In genomic region chr1:105711227-105711626, GRCm38 (mm10) we compare ENCODE assay signal across 8 mouse cellular contexts. TPM values are rescaled to one million over a fixed set of nuclear protein-coding genes. Genes with fewer than 3 reads are reported as not detected.
DNase-seq lines count a peak whose midpoint lies in the region; ATAC-seq lines count a peak whose summit lies in the region.

No protein-coding gene starts in this region.

- peak; percentile 26 for DNase-seq in embryo, embryonic 10 days (ENCODE audit: low spot score)
- no peak for DNase-seq in embryo, embryonic 9.5 days (ENCODE audit: extremely low spot score)
- peak; percentile 14 to 31 for DNase-seq in layer of hippocampus, postnatal 10 days (ENCODE audit: low spot score in 2 of 2)
- DNase-seq in layer of hippocampus, adult 8-10 months (ENCODE audit: low spot score in 2 of 2): no peak
- DNase-seq in CD4-positive helper T cell, adult 2 months (ENCODE audit: low read depth, low spot score): peak; percentile 49
- DNase-seq in c-Kit-positive CD71-positive TER-119-negative erythroid progenitor cells, embryonic 14.5 days (ENCODE audit: low read depth): peak; percentile 44
- DNase-seq in telencephalon, adult 2 months (ENCODE audit: low read depth, low spot score): peak; percentile 23

- no peak for ATAC-seq in frontal cortex, adult (ENCODE audit: low TSS enrichment)

RNA-seq across cellular contexts. Expression of gene Relch, which starts 47.6 kb away (rescaled TPM):
- total RNA-seq in layer of hippocampus, postnatal 10 days (2021): 100 to 1,000 TPM; 105 to 114 TPM
- total RNA-seq in layer of hippocampus, adult 8-10 months (2022): 10 to 100 TPM; 78.2 to 97.8 (median 88.8) TPM

RNA-seq across cellular contexts. Expression of gene Pign, which starts 47.8 kb away (rescaled TPM):
- total RNA-seq in layer of hippocampus, postnatal 10 days (2021): 10 to 100 TPM; 19.5 to 23.8 TPM
- 10 to 100 TPM; 17.5 to 27.9 (median 23.5) TPM for total RNA-seq in layer of hippocampus, adult 8-10 months (2022)

Comparison
In these comparisons a context has a peak if more than half of its experiments do, and no peak if none do; other contexts are left out.
1. DNase-seq: peak in embryo, embryonic 10 days (single experiment), layer of hippocampus, postnatal 10 days (2 of 2), CD4-positive helper T cell, adult 2 months (single experiment), c-Kit-positive CD71-positive TER-119-negative erythroid progenitor cells, embryonic 14.5 days (single experiment) and telencephalon, adult 2 months (single experiment); none in embryo, embryonic 9.5 days (single experiment) and layer of hippocampus, adult 8-10 months (0 of 2).